Mouse (Mus musculus) gastrocnemius, adult 2 months (tissue): ENCODE data around the gene Josd2. TPM values are rescaled to one million over a fixed set of nuclear protein-coding genes. Genes with fewer than 3 reads are reported as not detected.

Source experiments
- DNase-seq: peaks from one replicate; pipeline ENCODE4 v3.0.0; 2022
- H3K27ac ChIP-seq: fragments of 200-600 bp; 2 replicates; pipeline ENCODE4 v1.8.1; 2022; ENCODE audit warnings: mild to moderate bottlenecking
- H3K4me3 ChIP-seq: fragments of 200-600 bp; 2 replicates; pipeline ENCODE4 v1.8.1; 2022; ENCODE audit warnings: mild to moderate bottlenecking, moderate library complexity
- CTCF ChIP-seq: fragments of 200-600 bp; IDR thresholded peaks from 2 replicates; pipeline ENCODE4 v1.8.1; 2022; ENCODE audit warnings: antibody characterized with exemption, mild to moderate bottlenecking, moderate library complexity
- intact Hi-C: fragments of 180-260 bp; cut with DNase I; formaldehyde crosslinking; loops from one replicate; pipeline ENCODE4 v1.15.1; 2025
- microRNA-seq: library from miRNA; unstranded; fragments of <30 nt; microRNA quantifications from one replicate; pipeline ENCODE4 v1.2.0, GENCODE M21; 2021
- total RNA-seq, 2 experiments: library from RNA; stranded (reverse); gene quantifications; 2 replicates each; pipeline ENCODE4 v1.2.3; 2021

Josd2 gene
- total RNA-seq, 2 experiments from 2014 or later = 51.0 to 57.0 TPM

DNA sequence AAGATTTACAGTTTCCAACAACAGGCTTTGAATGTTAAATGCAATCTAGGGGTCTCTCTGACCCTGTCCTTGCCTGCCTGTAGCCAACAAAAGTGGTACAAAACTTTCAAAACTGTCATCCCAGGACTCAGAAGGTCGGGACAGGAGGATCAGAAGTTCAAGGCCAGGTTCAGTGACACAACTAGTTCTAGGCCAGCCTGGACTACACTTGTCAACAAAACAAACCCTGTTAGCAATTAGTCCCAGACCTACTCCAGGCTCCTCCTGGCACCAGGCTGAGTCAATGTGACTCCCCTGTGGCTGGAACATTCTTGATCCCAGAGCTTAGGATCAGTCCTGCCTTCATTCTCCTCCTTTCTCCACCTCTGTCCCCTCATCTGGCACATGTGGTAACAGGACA is 31.1 kb downstream of the Josd2 start:
- no peak overlapping the region for H3K27ac ChIP-seq
- no peak for DNase-seq
- no peak overlapping the region for H3K4me3 ChIP-seq
- TF ChIP-seq CTCF = no peak
- intact Hi-C loops = no loop called here

DNA sequence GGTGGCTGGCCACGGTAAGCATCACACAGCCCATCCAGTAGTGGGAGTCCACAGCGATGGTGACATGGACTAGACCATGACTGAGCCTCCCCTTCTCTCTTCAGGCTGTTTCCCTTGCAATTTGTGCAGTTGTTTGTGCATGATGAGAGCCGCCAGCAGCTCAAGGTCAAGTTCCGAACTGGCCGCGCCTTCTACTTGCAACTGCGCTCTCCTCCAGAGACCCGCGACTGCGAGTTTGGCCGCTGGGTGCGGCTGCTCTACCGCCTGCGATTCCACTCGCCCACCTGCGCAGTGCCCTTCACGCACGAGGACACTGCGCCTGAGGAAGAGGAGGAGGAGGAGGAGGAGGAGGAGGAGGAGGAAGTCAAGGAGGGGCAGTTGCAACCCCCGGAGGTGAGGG is 32.3 kb downstream of the Josd2 start:
- intact Hi-C loops = loop anchor here (2.0 kb wide), 2 partner anchors 27 to 49 kb away; partner anchors contain the start of gene Pold1

DNA sequence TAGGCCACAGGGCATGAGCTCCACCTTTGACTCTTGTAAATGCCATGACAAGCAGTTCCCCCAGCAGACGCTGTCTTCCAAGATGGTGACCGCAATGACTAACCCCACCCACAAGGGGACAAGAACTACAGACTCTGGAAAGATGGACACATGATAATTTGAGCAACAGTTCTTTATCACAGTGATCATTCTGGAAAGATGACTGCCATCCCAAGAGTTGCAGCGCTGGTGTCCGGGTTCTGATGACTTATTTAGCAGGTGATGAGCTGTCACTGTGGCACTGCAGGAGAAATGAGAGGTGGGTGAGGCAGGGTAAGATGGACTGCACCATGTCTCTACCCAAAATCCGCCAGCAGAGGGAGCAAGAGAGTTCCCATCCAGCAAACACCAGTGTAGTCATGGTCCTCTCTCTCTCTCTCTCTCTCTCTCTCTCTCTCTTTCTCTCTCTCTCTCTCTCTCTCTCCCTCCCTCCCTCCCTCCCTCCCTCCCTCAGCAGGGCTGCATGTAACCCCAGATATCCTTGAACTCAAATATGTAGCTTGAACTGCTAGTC is 33.9 kb downstream of the Josd2 start:
- TF ChIP-seq CTCF = peak; percentile 72
- no peak overlapping the region for H3K4me3 ChIP-seq
- H3K27ac ChIP-seq = peak overlapping the region; percentile 40; the same call in 1 of the 2 replicates
- intact Hi-C loops = loop anchor here (2.0 kb wide), 2 partner anchors 25 to 47 kb away; partner anchors contain the start of gene Pold1
- DNase-seq = peak; percentile 79

More for the DNA sequence above, 32.3 kb downstream of the Josd2 start:
- peak; percentile 65 for DNase-seq
- Histone ChIP-seq H3K4me3 (no peak overlapping the region), H3K27ac (no peak overlapping the region)
- TF ChIP-seq CTCF = no peak

DNA sequence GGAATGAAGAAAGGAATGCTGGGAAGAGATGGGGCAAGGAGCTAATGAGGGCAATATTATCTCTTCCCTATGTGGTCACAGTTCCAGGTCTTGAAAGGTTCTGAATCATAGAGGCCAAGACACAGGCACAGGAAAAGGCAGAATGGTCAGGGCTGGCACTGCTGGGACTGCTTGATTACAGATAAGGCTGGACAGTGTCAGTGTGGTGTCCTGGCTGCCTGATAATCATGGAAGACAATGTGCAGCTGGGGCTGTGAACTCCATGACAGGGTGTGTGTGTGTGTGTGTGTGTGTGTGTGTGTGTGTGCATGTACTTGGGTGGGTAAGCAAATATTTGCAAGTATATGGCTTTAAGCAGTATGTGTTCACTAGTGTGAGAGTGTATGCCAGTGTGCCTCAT is 39.7 kb downstream of the Josd2 start:
- intact Hi-C loops = no loop called here
- no peak overlapping the region for H3K4me3 ChIP-seq
- H3K27ac ChIP-seq = peak overlapping the region; percentile 10; the same call in 1 of the 2 replicates
- TF ChIP-seq CTCF = no peak
- DNase-seq = no peak

DNA sequence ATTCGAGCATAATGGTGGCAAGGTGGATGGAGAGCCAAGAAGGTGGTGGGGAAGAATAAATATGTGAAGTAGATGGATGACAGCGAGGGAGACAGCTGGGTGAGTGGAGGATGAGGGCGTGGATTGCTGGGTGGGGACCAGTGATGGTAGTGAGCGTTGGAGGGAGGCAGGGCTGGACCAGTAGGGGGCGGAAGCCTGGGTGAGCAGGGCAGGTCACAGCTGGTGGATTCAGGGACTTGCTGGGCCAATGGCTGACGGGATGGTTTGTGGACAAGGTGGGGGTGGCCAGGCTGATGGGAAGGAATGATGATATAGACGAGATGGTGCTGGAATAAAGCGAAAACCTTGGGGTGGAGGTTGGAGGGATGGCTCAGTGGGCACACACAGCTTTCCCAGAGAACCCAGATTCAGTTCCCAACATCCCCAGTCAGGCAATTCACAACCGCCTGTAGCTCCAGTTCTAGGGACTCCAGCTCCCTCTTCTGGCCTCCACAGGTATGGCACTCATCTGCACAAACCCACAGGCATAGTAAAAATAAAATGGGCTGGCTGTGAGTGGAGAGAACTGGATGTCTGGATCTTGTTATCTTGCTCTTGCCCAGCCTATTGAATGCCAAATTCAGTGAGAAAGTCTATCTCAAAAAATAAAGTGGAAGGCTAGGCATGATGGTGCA is 51.6 kb downstream of the Josd2 start:
- Histone ChIP-seq H3K4me3 (peak overlapping the region; percentile 79), H3K27ac (peak overlapping the region; percentile 44)
- TF ChIP-seq CTCF = peak; percentile 56
- peak; percentile 64 for DNase-seq
- intact Hi-C loops = no loop called here

DNA sequence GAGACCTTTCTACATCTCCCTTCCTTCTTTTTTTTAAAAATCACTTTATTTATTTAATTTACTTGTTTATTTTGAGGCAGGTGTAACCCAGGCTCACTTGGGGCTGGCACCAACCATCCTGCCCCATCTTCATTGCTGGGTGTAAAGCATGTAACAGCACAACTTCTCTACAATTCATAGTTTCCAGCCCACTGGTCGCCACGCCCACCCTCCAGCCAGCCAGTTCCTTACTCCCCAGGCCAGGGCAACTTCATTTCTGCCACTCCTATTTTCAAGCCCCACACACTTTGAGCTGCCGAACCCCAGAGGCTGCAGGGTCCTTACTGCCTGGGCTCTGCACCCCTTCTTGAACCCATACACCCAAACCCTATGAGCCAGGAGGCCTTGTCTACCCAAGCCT is 53.2 kb downstream of the Josd2 start:
- peak; percentile 29 for DNase-seq
- no peak for TF ChIP-seq CTCF
- intact Hi-C loops = loop anchor here (5.0 kb wide), 1 partner anchor 41 kb away; no protein-coding TSS in a partner anchor
- Histone ChIP-seq H3K4me3 (peak overlapping the region; percentile 79), H3K27ac (peak overlapping the region; percentile 99)

Small RNA genes within 50 kb of the gene (microRNA-seq; reads per million reads assigned to microRNA genes)
- gene Mir7052 = not detected

Other genes with a start within 250 kb of the Josd2 start
- not detected for gene Klk1, start 242.6 kb upstream of the Josd2 start, total RNA-seq
- gene Gm36864, start 231.8 kb upstream of the Josd2 start, total RNA-seq = not detected
- not detected for gene 1700028J19Rik, start 221.3 kb upstream of the Josd2 start, total RNA-seq
- 1 to 10 TPM; 6.1 to 8.2 TPM for gene 2410002F23Rik, start 221.3 kb upstream of the Josd2 start, total RNA-seq
- gene Acp4, start 210.6 kb upstream of the Josd2 start, total RNA-seq = not detected
- not detected for gene Gm15517, start 206.5 kb upstream of the Josd2 start, total RNA-seq
- 1 to 10 TPM in 1 of 2 experiments, under 1 TPM in 1; 0.59 to 2.2 TPM for gene Clec11a, start 161.1 kb upstream of the Josd2 start, total RNA-seq
- under 1 TPM; 0.31 to 0.59 TPM for gene Shank1, start 157.7 kb upstream of the Josd2 start, total RNA-seq
- gene Syt3, start 83.9 kb upstream of the Josd2 start, total RNA-seq = 1 to 10 TPM; 2.3 to 3.6 TPM
- not detected for gene 1700008O03Rik, start 82.2 kb upstream of the Josd2 start, total RNA-seq
- not detected for gene Lrrc4b, start 39.0 kb upstream of the Josd2 start, total RNA-seq
- not detected for gene Aspdh, start 2.6 kb upstream of the Josd2 start, total RNA-seq
- 10 to 100 TPM; 43.6 to 52.2 TPM for gene Emc10, start 28.5 kb downstream of the Josd2 start, total RNA-seq
- gene Fam71e1, start 28.6 kb downstream of the Josd2 start, total RNA-seq = 1 to 10 TPM; 2.4 to 5.5 TPM
- gene Mybpc2, start 56.7 kb downstream of the Josd2 start, total RNA-seq = 1,000 to 10,000 TPM; 2,660 to 4,973 TPM
- under 1 TPM in 1 of 2 experiments, not detected in 1; 0.08 TPM for gene Spib, start 64.1 kb downstream of the Josd2 start, total RNA-seq
- 1 to 10 TPM; 4.1 to 5.1 TPM for gene Pold1, start 80.9 kb downstream of the Josd2 start, total RNA-seq
- 10 to 100 TPM; 40.6 to 42.7 TPM for gene Nr1h2, start 86.0 kb downstream of the Josd2 start, total RNA-seq
- under 1 TPM in 1 of 2 experiments, not detected in 1; 0.20 TPM for gene Napsa, start 104.4 kb downstream of the Josd2 start, total RNA-seq
- gene Kcnc3, start 122.7 kb downstream of the Josd2 start, total RNA-seq = 1 to 10 TPM; 3.0 to 3.6 TPM
- gene Myh14, start 202.9 kb downstream of the Josd2 start, total RNA-seq = 10 to 100 TPM; 32.0 to 36.7 TPM
- not detected for gene Izumo2, start 240.8 kb downstream of the Josd2 start, total RNA-seq